Mouse (Mus musculus) adrenal gland, adult 18-20 months (tissue): Measurements from ENCODE around the gene H2afz. TPM values are rescaled to one million over a fixed set of nuclear protein-coding genes. Genes with fewer than 3 reads are reported as not detected.

ENCODE experiments used
- DNase-seq, 2 experiments: peaks; one replicate each; pipeline ENCODE4 v3.0.0; 2021 to 2022; ENCODE audit warnings: low spot score in 2 of 2
- total RNA-seq, 2 experiments: library from RNA; stranded (reverse); gene quantifications; 1 replicate in 1 of 2; 2 replicates in 1 of 2; pipeline ENCODE4 v1.2.3; 2021

The H2afz gene
- total RNA-seq, 2 experiments from 2014 or later = 111 to 146 TPM

DNA sequence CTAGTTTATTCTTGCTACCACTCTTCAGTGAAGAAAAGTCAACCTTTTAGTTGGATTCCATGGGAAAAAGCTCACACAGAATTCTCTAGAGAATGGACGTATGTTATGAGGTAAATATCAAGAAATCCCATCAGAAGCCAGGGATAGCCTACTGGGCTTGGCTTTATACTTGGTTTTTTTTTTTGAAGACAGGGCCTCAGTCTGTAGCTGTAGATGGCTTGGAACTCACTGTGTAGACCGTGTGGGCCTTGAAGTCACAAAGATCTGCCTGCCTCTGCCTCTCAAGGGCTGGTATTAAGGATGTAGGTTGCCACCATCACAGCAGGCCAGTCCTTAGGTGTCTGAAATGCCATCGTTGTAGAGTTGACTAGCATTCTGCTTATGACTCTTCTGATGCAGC lies 1.7 kb upstream of the H2afz start:
- DNase-seq = no peak

DNA sequence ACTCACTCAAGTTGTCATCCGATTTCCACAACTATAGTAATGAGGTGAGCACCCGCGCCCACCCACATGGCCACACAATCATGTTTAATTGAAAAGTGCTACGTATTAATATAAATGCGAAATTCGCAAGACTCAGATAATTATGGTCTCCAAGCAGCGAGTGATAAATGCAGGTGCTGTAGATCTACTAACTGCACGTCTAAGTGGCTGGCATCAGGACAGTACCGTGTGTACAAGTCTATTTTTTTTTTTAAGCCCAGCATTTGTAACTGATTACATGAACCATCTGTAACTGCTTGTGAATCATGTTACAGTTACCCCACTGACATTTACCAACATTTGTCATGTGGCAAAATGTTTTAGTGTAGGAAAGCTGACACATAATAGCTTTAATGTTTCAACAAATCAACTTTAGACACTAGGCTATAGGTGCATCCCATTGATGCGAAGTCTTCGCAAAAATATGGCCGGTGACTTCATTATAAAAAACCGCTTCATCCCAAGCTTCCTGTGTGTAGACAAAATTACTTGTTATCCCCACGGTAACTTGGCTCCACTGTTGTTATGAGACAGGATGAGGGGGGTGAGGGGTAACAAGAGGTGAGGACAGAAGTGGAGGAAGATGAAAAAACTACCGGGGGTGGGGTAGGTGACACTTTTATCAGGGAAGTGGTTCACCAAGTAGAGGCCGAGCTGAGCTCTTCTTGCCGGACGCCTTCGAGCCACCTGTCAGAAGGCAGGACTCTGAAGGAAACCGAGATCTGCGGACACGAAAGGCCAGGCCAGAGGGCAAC lies 760 bp upstream of the H2afz start:
- peak in 1 of 2 experiments; percentile 6 for DNase-seq

DNA sequence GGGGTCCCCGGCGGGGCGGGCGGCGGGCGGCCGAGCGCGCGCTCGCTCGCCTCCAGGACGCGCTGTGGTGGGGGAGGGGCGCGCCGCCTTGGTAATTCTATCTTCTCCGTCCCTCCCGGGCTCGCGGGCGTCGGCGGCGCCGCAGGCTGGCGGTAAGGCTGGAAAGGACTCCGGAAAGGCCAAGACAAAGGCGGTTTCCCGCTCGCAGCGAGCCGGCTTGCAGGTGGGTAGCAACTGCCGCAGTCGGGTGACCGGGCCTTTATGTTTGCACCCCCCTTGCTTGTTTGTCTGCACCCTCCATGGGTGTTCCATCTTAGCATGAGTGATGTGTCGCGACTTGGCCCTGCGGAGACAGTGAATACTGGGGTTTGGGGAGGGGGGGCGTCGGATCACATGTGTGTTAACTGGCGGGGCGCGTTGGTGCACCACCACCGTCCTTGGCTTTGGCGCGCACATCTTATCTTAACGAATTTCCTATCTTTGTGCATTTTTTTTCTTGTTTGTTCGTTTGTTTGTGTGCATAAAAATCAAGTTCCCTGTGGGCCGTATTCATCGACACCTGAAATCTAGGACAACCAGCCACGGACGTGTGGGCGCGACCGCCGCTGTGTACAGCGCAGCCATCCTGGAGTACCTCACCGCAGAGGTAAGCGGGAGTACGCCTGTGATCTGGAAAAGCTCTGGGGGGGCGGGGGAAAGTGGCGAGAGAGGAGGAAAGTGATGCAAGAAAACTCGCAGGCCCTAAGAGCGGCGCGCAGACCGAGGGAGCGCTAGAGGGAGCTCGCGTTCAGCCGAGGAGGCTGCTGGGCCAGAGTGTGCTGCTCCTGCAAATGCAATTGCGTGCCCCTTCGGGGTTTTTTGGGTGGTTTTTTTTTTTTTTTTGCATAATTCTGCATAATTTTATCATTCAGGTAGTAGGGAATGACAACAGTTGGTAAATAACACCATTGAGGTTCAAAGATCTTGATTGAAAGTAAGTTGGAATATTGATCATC lies 998 bp downstream of the H2afz start:
- peak; percentile 82 to 87 for DNase-seq

DNA sequence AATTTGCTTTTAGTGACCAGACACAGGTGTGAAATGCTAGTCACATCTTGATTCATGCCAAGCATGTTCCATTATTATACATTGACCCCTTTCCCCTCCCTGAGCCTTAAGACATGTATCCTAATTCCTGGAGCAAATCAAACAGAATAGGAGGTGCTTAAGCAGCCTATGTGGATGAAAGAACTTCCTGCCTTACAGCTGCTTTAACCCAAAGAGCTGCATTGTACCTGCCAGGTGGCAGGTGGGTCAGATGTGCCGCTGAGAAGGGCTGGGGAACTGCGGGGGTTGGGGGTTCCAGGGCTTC lies 2.8 kb downstream of the H2afz start:
- no peak for DNase-seq

DNA sequence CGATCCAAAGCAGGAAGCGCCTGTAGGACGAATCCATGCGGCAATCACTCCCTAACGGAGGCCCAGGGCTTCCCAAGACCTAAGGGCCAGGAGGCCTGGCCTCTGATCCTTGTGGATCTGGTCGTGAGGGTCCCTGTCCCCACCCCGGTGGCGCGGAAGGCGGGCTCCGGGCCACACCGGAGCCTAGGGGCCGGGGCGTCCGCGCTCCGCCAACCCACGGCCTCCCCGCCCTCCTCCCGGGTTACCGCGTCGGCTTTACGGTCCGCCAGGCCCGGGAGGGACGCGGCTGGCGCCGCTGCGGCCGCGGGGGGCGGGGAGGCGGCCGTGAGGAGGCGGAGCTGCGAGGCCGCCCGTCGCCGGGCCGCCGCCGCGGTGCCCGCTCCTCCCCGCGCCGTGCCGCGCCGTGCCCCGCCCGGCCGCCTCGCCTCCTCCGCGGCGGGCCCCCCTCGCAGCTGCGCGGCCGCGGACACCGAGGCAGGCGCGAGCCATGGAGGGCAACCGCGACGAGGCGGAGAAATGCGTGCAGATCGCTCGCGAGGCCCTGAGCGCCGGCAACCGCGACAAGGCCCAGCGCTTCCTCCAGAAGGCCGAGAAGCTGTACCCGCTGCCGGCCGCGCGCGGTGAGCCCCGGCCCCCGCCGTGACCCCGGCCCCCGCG lies 3.3 kb downstream of the H2afz start, which contains the start of gene Dnajb14:
Gene Dnajb14 (plus strand): TSS at position 239 of the 657 bp plus-strand sequence.
- peak; percentile 73 to 76 for DNase-seq

DNA sequence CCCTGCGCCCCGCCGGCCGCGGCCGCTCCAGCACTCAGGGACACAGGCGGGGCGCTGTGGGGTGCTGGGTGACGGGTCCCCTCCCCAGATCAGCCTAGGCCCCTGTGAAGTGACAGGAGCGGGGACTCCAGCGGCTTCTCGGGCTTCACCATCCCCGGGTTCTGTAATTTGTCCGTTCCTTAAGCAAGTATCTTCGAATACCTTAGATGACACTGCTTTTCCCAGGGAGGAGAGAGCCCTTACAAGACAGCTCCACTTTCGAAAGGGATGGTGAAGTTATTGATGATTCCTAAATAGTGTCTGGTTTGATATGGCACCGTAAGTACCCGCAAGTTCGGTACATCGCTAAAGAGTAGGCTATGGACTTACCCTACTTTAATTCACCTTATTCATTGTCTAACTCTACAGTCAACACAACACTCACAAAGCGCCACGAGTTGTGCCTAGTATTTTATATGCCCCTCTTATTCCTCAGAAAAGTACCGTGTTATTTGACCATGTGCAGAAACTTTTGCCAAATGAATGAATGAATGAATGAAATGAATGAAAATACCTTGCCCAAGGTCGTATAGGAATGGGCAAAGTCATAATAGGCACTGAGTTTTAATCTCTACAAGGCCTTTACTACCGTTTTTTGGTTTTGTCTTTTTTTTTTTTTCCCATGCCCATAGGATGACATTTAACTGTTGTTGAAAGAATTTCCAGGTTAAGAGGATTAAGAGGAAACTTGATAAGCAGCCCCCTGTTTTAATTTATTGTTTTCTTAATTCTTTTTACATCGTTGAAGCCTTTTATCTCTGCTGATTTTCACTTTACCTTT lies 4.0 kb downstream of the H2afz start:
- no peak for DNase-seq

DNA sequence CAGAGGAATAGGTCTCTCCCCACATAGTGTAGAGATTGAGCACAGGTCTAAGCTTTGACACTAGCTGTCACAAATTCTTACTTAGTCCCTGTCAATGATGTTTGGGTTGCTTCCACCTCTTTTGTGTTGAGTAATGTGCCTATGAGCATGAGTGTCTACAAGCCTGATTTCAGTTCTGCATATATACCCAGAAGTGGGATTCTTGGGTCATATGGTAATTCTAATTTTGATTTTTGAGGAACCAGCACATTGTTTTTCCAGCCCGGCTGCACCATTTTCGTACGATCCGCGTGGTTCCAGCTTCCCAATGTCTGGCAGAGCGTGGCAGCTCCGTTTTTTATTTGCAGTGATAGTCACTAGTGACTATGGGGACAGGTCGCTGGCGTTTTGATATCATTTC lies 5.1 kb downstream of the H2afz start:
- no peak for DNase-seq

DNA sequence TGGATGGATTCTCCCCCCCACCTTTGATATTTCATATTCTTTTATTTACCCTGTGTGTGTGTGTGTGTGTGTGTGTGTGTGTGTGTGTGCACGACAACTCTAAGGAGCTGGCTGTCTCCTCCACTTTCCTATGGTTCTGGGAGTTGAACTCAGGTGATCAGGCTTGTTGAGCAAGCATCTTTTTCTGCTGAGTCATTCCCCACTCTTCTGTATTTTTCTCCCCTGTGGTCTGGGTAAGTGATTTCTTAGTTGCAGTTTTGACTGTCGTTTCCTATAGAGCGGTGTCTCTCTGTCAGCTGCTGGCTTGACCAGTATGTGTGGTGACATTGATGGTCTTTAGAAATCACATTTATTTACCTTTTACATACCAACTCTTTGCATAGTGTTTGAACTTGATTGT lies 15.0 kb downstream of the H2afz start:
- no peak for DNase-seq

DNA sequence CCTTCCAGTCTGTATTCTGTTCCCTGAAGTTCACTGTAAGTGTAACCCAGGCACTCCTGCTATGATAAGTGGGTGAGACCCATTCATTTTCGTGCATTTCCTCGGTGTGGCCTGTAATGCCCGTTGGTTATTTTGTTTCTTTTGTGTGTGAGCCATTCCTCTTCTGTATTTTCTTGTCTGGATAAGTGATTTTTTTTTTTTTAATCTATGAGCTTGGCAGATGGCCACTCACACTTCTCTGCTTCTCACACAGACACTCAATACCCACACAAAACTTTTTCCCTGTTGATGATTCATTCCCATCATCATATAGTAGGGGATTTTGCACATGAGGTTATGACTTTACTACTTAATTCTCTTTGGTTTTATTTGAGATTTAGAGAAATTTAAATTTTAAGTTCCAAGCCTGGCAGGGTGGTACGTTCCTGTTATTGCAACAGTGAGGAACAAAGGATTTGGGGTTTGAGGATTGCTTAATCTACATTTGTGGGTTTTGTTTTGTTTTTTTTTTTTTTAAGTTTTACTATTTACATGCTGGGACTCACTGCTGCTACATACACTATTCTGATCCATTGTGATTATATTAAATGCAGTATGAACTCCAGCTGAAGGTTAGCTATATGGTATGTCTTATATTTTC lies 15.9 kb downstream of the H2afz start:
- DNase-seq = no peak

DNA sequence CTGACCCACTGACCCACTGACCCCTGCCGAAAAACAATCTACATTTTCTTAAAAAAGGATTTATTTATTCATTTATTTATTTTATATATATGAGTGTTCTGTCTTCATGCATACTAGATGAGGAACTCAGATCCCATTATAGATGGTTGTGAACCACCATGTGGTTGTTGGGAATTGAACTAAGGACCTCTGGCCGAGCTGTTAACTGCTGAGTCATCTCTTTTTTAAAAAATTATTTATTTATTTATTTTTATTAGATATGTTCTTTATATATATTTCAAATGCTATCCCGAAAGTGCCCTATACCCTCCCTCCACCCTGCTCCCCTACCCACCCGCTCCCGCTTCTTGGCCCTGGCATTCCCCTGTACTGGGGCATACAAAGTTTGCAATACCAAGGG lies 16.8 kb downstream of the H2afz start:
- no peak for DNase-seq

DNA sequence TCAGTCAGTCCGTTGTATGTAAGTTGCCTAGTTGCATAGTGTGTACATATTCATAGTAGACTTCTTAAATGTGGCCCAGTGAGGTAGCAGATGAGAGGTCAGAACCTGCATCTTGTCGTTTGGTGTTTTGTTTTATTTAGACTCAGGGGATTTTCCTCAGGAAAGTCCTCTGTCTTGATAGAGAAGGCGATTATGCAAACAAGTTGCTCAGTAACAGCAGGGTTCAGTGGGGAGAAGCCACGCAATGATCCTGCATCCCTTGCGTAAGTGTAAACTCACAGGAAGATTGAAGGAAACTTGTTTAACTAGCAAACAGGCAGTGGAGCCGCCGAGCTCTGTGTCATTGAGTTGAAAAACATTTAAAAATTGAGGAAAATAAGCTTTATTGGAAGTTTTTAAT lies 23.7 kb downstream of the H2afz start:
- no peak for DNase-seq

DNA sequence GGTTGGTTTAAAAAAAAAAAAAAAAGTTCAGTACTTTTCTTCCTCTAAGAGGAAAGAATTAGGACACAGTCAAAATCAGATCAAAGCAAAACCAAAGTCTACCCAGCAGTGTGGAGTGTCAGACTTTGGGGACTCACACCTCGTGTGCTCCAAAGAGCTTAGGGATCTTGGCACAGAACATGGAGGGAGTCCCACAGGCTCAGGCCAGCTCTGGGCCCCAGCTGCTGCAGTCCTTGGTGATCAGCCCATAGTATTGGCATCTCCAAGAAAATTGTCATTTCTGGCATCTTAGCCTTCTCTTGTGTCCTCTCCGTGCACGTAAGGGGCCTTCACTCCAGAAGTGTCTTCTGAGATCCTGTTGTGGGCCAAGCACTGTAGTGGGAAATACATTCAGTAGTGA lies 26.8 kb downstream of the H2afz start:
- no peak for DNase-seq

DNA sequence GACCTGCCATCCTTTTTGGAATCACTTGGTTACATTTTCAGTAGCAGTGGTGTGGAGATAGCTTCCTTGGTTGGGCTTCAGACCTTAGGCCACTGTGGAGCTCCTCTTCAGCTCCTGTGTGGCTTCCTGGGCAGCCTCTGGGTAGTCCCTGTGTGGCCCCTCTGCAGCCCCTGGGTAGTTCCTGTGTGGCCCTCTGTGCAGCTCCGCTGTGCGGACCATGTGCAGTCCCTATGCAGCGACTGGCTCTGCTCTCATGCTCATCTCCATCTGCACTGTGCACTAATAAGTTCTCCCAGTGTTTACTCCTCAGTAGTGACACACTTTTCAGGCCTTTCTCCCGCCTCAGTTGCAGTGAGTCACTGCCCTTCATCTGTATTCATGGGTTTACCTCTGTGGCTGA lies 27.8 kb downstream of the H2afz start:
- no peak for DNase-seq

DNA sequence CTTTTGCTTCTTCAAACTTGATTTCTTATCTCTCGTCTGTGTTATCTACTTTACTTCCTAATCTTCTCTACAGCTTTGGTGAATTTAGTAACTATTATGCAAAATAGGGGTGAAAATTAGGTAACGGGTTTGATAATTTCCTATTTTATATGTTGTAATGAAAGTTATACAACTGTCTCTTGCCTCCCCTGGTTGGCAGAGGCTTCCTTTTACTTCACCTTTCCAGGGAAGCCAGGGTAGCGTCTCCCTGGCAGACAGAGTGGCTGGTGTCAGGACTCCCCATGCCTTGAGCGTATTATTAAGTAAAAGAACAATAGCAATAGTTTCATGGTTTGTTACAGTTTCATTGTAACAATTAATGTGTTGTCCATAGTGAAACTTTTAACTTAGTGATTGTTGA lies 29.5 kb downstream of the H2afz start:
- DNase-seq = no peak

DNA sequence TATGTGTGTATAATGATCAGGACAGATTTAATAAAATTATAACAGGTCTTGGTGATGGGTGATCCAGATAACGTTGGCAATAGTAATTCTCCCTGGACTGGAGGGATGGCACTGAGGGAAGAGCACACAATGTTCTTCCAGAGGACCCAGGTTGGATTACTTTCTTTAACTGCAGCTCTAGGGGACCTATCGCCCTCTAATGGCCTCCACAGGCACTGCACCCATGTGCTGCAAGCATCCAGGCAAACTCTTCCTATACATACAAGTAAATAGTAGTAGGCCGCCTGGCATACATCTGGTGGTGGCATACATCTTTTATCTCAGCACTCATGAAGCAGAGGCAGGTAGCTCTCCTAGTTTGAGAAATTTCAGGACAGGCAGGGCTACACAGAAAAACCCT lies 30.9 kb downstream of the H2afz start:
- DNase-seq = no peak

DNA sequence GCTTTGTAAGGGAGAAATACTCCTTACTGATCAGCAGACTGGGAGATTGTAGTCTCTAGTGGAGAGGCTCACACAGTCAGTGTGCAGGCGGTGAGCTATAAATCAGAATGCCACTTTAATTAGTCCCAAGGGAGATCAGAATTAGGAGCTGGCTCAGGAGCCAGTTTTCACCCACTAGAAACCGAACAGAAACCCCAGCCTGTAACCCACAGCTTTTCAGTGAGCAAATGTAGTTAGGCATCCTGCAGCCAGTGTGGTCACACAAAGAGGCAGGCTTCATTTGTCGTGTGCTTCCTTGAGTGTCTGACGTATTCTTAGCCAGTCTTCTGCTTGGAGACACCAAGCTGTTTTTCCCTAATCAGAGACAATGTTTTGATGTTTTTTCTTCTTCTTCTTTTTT lies 32.1 kb downstream of the H2afz start:
- no peak for DNase-seq

DNA sequence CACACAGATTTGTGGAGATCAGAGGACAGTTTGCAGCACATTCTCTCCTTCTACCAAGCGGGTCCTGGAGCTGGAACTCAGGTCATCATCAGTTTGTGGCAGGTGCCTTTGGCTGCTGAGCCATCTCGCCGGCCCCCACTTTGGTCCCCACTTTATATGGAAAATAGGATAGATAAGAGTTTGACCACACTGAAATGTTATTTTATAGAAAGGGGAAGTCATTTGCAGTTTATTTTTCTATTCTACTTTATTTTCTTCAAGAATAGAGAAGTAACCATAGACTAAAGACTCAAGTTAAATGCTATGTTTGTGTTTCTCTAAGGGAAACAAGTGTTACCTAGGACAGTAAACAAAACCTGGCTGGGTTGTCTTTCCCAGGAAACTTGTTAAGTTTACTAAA lies 32.6 kb downstream of the H2afz start:
- DNase-seq = no peak

DNA sequence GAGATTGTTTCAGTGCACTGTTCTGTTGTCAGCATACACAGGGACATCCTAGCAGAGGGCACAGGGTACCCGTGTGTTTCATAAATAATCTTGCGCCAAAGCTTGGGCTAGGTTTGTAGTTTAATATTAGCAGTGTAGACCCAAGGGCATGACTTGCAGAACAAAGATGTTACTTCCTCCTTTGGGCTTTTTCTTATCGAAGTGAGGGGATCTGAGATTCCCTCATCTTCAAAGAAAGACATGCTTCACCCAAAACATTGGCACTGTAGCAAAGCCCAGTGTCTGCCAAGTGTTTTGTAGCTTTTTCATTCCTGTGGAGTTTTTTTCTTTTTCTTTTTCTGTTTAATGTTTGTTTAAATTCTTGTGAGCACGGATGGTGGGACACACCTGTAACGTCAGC lies 33.4 kb downstream of the H2afz start:
- DNase-seq = no peak

DNA sequence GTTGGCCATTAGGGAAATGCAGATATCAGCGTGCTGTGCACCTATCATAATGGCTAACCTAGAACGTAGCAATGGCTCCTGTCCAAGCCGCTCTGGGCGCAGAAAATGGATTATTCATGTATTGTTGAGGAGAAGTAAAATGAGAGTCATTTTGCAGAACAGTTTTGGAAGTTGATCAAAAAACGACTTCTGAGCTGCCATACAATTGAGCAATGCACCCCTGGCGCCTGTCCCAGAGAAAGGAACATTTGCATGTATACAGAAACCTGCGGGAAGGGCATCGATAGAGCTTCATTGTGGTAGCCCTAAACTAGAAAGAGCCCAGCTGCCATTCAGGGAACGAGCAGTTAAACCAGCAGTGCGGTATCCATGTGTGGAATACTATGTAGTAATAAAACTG lies 35.9 kb downstream of the H2afz start:
- DNase-seq = no peak

DNA sequence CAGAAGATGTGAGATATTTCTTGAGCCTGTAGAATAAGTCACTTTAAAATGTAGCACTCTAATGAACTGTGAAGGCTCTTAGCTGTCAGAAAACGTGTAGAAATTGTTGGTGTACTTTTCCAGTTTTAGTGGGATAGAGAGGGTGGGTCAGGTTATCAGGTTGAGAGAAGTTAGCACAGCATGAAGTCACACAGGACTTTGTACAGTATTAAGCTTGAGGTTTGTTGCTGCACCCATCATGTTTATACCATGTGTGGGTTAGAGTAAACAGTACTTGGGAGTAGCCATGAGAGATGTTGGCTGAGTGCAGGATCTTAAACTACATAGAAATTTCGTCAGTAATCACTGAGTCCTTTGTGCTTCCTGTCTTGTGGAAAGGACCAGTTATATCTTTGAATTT lies 48.8 kb downstream of the H2afz start:
- no peak for DNase-seq
